Mouse (Mus musculus) R1 (cell line): ENCODE results near the gene Rnf168.
"Not testable (repeated sequence)": the region's sequence is repeated elsewhere in the genome, so short reads cannot be mapped to it uniquely, and the experiment has no call there.

Source experiments
- DNase-seq: peaks from one replicate; pipeline ENCODE4 v3.0.0-alpha.2; 2018; ENCODE audit warnings: low read depth, low spot score

The Rnf168 gene

DNA sequence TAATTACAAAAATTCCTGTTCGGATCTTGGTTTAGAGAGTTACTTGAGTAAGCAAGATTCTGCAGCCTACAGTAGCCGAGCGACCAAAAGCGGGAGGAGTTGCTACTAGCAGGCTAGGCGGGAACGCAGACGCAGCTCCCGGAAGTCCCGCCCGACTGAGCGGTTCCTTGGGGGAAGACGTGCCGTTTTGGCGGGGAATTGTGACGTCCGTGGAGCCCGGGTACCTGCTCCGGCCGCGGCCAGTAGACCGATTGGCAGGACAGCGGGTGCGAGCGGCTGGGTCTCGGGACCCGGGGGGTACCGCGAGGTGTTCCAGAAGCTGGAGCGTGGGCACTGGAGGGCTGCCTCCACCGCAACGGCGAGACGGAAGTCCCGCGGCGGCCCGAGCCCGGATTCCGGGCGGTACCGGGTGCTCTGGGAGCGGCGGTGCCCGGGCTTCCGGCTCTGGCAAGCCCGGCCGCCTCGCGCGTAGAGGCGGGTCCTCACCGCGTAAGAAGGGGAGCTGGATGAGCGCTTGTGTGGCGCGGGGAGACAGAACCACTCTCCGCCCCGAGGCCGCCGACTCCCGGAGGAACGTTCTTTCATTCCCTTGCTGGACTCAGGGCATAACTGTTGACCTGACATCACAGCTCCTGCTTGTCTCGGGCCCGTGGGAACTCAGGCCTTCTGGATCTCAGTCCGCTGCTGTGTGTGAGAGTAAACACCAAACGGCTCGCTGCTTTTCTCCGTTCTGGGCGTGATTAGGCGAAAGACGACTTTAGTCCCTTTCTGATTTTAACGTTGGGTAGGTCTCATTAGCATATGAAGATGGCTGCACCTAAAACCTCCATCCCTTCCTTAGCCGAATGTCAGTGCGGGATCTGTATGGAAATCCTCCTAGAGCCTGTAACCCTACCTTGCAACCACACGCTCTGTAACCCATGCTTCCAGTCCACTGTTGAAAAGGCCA, at the start of gene Rnf168:
TSS of gene Rnf168 (plus strand) at position 152 of the 949 bp plus-strand sequence.
- DNase-seq, result peak; percentile 91

DNA sequence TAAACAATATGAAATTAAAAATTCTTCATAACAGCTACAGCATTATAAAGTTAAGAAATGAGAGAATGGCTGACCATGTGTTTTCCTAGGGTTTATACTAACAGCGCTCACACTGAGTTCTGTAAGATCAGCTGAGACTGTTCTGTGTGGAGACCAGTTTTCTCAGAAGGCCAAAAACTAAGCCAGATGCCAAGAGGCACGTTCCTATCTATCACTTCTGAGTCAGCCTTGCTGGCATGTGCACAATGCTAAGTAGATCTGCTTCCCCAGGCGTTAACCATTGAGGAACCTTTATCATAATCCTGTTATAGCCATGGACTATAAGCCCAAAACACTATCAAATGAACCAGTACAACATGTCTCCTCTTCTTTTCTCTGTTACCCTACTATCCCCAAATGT, 45.2 kb upstream of the Rnf168 start:
- DNase-seq, result not testable (repeated sequence)

DNA sequence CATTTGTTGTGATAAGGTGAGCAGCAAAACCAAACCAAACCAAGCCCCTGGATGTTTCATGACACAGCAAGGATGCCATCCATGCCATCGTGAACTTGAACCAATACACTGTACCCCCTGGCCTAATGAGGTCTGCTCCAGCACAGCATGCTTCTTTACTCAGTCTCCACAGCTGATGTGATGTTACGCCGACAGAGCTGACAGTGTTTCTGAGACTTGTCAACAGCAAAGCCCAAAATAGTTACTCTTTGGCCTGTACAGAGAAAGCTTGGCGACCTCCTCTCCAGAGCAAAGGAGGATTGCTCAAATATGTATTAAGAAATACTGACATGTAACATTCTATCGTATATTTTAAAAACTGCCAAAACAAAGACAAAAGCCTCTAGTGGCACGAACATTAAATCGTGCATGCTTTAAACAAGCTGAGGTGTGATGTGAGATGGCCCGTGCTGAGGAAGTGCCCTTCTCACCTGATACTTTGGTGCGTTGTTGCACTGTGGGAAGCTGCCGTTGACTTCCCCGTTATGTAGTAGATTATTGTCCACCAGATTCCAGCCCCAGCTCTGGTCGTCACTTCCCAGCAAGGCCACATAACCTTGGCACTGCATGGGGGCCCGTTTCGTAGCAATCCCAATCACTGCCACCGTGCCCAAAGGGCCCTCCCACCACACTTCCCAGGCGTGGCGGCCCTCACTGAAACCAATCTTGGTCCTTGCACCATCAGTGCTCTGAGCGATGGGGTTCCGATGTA, 39.2 kb upstream of the Rnf168 start:
- no peak for DNase-seq

DNA sequence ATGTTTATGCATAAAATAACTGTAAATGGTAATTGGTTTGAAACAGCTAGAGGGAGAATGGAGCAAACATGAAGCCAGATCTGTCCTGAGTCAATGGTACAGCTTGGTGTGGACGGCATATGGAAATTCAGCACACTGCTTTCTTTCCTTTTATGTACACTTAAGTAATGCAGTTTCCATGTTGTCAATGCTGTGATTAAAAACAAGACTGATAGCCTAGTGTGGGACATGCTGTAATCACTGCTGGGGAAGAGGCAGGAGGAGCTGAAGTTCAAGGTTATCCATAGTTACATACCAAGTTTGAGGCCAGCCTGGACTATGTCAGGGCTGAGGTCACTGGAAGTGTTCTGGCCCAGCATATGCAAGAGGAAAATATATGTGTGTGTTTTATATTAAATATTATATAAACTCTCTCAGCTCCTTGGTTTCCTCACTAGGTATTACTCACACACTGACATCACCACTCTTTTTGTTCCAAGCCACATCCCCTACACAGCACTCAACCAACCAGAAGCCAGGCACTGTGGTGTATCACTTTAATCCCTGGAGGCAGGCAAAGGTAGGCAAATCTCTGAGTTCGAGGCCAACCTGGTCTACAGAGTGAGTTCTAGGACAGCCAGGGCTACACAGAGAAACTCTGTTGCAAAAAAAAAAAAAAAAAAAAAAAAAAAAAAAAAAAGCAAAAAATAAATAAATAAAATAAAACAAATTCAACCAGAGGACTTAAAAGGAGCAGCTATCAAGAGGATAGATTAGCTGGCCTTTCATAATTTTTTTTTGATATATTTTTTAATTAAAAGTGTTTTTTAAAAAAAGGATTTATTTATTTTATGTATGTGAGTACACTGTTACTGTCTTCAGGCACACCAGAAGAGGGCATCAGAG, 37.6 kb upstream of the Rnf168 start:
- no peak for DNase-seq

DNA sequence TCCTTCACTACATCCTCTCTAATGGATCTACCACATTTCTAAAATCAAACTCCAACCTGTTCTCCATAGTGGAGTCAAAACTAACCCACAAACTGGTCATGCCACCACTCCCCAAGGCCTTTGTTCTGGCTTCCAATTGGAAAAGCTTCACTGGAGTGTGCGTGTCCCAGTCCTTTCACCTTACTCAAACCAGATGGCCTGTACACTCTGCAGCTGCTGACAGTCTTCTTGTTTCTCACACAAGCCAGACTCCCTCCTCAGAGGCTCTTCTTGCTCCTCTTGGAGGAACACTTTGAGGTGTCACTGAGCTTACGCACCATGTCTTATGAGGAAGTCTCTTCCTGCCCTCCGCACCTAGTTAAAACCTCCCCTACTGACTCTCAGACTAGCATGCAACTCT, 33.4 kb upstream of the Rnf168 start:
- no peak for DNase-seq

DNA sequence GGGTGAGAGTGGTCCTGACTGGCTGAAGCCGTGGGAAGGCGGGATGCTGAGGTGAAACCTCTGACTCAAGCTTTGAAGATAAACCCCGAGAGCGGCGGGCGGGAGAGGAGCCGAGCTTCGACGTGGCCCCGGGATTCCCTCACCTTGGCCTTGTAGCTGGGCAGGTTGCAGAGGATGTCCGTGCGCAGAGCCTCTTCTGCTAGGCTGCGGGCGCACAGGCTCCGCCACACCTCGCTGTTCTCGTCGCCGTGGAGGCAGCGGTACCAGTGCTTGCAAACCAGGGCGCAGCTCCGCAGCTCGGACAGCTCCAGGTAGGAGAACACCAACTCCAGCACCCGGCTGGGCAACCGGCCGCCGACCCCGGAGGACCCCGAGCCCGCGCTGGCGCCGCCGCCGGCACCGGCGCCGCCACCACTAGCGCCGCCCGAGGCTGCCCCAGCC, 30.9 kb upstream of the Rnf168 start:
- DNase-seq, result peak; percentile 82

DNA sequence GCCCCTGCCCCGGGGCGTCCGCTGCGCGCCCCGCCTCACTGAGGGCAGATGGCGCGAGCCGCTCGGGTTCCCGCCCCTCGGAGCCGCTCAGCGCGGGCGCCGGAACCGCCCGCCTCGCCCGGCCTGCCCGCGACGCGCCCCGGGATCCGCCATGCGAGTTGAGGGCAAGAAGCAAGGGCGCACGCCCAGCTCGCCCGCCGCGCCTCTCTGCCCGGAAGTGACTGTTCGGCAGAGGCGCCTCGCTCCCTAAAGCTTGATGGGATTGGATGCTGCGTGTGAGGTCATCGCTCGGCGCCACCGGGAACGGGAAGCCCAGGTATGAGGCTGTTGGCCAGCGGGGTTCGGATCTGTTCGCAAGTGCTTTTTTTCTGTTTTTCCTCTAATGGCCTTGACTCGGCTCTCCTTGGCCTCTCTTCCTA, 30.3 kb upstream of the Rnf168 start, which contains the start of the genes Fbxo45 and Wdr53:
TSS of gene Fbxo45 (minus strand) at position 207 of the 419 bp plus-strand sequence.
TSS of gene Wdr53 (plus strand) at position 276 of the 419 bp plus-strand sequence.
- DNase-seq, result peak; percentile 97

DNA sequence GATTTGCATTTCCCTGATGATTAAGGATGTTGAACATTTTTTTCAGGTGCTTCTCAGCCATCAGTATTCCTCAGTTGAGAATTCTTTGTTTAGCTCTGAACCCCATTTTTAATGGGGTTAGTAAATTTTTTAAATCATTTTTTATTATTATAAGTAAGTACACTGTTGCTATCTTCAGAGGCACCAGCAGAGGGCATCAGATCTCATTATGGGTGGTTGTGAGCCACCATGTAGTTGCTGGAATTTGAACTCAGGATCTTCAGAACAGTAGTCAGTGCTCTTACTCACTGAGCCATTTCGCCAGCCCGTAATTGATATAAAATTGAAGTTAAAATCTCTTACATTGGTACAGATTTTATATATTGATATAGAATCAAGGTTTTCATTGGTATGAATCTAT, 13.0 kb upstream of the Rnf168 start:
- DNase-seq, result peak; percentile 38

DNA sequence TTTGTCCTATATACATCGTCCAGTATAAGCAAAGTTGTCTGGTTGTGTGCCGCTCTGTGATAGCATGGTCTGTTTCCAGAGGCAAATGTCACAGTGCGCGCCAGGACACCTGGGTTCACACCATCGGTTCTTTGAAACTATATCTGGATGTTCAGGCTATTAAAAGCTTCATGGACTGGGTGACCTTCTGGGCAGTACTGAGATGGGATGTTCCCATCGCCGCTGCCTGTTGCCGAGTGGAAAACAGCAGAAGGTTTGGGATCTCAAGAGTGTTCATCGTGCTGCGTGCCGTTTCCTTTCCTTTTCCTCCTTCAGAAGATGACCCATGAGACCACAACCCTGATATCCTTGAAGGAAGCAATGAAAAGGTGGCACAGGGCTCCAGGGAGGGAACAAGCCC, 6.0 kb upstream of the Rnf168 start, which contains the start of gene Smco1:
TSS of gene Smco1 (plus strand) at position 178 of the 400 bp plus-strand sequence.
- no peak for DNase-seq

DNA sequence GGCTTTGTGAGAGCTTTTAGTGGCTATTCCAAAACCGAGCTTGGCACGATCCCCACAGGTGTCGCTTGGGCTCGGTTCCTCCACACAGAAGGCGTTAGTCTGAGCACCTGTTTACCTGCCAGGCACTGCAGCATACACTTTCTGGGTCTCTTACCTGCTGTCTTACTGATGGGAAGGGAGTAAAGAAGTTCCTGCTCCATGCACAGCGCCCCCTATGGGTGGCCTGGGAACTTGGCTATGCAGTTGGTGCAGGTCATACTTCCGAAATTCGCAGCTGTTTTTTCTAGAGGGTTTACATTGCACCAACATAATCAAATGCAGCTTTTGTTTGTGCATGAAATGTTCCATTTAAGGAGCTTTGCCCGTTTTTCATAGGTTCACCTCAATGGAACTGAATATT, 3.9 kb upstream of the Rnf168 start:
- peak; percentile 83 for DNase-seq

DNA sequence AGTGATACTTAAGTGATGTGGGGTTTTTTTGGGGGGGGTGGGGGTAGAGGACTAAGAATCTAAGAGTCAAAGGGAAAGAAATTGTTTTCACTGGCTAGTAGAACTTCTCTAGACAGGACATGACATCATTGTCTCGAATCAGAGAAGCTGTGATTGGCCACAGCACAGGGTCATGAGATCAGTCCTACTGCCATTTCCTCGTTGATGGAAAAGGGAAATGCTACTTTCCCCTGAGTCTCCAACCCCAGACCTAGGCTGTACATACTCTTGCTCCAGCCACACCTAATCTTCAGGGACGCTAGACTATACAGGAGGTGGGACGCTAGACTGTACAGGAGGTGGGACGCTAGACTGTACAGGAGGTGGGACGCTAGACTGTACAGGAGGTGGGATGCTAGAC, 2.2 kb upstream of the Rnf168 start:
- DNase-seq, result peak; percentile 55

DNA sequence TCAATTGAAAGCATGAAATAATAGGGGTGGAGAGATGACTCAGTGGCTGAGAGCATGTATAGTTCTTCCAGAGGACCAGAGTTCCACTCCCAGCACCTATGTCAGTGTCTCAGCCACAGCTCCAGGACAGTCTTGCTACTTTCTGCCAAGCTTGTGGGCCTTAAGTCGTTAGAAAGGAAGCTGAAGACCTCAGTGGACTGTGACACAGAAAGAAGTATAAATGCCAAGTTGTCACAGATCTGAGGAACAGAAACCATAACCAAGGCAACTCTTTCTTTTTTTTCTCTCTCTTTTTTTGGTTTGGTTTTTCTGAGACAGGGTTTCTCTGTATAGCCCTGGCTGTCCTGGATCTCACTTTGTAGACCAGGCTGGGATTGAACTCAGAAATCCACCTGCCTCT, 1.4 kb upstream of the Rnf168 start:
- no peak for DNase-seq

DNA sequence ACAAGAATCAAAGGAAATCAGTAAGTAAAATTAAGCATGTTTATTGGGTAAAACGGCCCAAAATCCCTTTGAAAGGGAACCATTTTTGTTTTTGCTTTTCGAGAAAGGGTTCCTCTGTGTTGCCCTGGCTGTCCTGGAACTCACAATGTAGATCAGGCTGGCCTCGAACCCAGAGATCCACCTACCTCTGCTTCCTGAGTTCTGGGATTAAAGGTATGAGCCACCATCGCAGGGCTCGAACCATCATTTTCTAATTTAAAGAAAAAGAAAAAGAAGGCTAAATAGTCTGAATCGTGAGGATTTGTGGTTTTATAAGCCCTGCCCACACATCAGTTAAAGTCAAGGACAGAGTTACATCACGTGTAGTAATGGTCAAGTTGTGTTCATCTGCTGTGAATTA, 1.1 kb downstream of the Rnf168 start:
- no peak for DNase-seq

DNA sequence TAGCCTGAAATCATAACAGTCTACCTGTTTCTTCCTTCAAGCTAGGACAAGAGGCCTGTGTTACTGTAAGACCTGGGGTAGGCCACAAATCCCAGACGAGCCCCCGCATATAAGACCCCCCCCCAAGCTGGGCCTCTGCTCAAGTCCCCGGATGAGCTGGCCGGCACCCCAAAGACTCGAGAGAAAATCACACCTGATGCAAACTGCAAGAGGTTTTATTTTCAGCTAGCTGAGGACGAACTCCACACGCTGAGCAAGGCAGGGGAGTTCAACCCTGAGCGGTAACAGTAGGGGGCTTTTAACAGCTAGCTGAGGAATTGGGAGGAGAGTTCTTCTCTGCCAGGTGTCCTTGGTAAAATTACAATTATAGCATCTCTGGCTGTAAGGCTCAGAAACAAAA, 3.0 kb downstream of the Rnf168 start:
- peak; percentile 64 for DNase-seq

DNA sequence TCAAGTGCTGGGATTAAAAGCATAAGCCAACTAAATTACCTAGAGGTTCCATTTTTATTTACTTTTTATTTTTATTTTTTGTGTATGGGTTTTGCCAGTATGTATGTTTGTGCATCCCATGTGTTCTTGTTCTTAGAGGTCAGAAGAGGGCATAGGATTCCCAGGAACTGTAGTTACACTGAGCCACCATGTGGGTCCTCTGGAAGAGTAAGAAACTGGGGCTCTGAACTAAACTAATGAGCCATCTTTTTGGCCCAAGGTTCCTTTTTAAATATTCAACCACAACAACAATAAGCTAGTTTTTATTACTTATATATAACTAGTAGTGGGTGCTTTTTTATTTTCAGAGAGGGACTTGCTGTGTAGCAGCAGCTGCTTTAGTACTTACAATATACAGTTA, 5.3 kb downstream of the Rnf168 start:
- DNase-seq, result no peak

DNA sequence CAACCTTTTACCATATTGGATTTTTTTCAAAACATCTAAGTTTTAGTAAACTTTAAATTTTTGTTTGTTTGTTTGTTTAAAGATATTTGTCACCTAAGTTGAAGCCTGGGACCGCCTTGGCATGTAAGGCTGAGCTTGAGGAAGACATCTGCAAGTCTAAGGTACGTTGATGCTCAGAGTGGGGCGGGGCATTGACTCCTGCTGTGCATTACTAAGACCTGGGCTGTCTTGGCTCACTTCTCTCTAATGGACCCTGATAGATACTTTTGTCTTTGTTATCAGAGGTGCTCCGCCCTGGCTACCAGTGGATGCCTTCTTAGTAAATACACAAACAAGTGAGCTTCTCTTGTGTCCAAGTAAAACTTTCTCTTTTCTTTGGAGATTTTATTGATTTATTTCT, 14.6 kb downstream of the Rnf168 start:
- DNase-seq, result peak; percentile 89

DNA sequence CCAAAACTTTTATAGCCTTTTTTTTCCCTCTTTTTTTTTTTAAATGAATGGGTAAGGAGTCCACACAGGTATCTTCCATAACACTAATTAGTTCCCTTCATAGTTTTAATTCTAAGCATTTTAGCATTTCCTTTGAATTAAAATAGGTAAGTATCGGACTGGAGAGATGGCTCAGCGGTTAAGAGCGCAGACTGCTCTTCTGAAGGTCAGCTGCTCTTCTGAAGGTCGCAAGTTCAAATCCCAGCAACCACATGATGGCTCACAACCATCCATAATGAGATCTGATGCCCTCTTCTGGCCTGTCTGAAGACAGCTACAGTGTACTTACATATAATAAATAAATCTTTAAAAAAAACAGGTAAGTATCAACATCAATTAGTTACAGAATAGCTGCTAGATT, 22.4 kb downstream of the Rnf168 start:
- peak; percentile 57 for DNase-seq

DNA sequence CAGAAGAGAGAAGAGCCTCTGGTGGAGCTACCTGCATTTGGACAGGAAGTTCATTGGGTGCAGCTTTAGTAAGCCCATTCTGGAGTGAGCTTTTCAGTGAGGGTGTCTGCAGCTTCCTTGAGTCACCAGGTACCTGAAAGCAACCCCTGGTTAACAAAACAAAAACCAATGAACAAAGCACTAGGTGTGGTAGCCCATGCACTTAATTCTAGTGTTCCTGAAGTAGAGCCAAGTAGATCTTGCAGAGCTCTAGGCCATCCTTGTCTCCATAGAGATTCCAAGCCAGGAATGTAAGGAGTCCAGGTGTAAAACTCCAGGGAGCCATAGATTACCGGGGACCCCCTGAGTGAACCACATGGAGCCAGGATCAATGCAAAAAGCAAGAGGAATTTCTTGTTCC, 25.8 kb downstream of the Rnf168 start:
- peak; percentile 99 for DNase-seq

DNA sequence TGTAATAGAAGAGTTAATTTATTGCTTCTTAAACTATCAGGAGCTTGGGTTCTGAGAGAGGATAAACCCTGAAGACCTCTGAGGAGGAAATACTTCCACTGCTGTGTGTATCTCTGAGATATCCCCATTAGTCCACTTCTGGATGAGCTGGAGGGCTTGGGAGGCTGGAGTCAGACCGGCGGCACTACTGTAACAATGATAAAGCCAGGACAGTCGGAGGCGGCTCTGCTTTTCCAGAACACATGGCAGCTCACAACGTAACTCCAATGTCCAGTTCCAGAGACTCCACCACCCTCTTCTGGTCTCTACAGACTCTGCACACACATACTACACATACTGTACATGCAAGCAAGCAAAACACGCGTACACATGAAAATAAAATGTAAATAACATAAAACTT, 26.6 kb downstream of the Rnf168 start:
- DNase-seq, result peak; percentile 67

DNA sequence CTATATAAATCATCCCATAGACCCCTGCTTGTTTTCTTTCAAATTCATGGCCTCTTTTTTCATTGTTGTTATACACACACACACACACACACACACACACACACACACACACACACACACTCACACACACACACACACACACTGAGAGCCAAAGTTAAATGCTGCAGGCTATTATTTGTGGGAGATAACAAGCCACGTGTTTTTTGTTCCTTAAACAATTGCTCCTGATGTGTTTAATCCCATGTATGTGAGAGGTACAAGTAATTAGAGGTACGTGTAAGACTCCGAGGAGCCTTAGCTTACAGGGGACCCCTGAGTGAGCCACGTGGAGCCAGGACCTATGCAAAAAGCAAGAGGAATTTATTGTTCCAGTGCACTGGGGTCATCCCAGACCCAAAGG, 34.7 kb downstream of the Rnf168 start:
- DNase-seq, result no peak

DNA sequence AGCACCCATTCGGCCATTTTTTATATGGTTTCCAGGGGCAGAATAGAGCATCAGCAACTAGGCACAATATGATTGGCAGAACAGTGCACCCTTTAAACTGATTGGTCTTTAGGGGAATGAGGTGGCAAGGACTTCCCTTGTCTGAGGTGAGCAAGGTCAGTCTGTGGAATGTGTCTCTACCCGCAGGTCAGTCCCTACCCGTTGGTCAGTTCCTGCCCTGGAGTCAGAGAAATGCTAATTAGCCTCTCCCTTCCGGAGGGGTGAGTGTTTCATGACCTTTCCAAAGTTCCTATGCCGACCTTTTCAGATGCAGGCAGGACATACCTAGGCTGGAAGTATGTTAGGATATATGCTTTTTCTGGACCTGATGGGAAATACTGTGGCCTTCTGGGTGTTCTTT, 35.1 kb downstream of the Rnf168 start:
- DNase-seq, result peak; percentile 92
